Mouse (Mus musculus) MEL (cell line): ENCODE data around the gene Scn8a. TPM values are rescaled to one million over a fixed set of nuclear protein-coding genes. Genes with fewer than 3 reads are reported as not detected.

Experiments
- DNase-seq: peaks from one replicate; pipeline ENCODE4 v3.0.0; 2011; ENCODE audit warnings: low read depth, low spot score
- H3K27ac ChIP-seq: 2 replicates; pipeline ENCODE4 v1.5.1; 2012; ENCODE audit warnings: low read depth, mild to moderate bottlenecking, control low read depth, low read length, moderate library complexity; ENCODE audit not compliant: control insufficient read depth
- H3K27me3 ChIP-seq, 2 experiments: fragments of 150-350 bp in 1 of 2; sonication (generic) in 1 of 2; 2 replicates each; pipeline ENCODE4 v1.6.1; 2012; ENCODE audit warnings: low read length in 2 of 2, mild to moderate bottlenecking in 2 of 2, improper control_type of control experiment in 1 of 2, moderate library complexity in 1 of 2; ENCODE audit not compliant: insufficient read depth in 2 of 2, control insufficient read depth in 1 of 2
- H3K36me3 ChIP-seq, 2 experiments: 2 replicates each; pipeline ENCODE4 v1.6.1; 2012 to 2014; ENCODE audit warnings: low read length in 2 of 2, improper control_type of control experiment in 1 of 2, inconsistent platforms in 1 of 2, mild to moderate bottlenecking in 1 of 2; ENCODE audit not compliant: insufficient read depth in 2 of 2, control insufficient read depth in 1 of 2
- H3K4me1 ChIP-seq, 2 experiments: fragments of 150-350 bp in 1 of 2; sonication (generic) in 1 of 2; 2 replicates each; pipeline ENCODE4 v1.6.1; 2012; ENCODE audit warnings: low read length in 2 of 2, improper control_type of control experiment in 1 of 2, mild to moderate bottlenecking in 1 of 2; ENCODE audit not compliant: insufficient read depth in 2 of 2, control insufficient read depth in 1 of 2
- H3K4me3 ChIP-seq, 2 experiments: fragments of 150-350 bp in 1 of 2; sonication (generic) in 1 of 2; 2 replicates each; pipeline ENCODE4 v1.5.1; 2012; ENCODE audit warnings: low read depth in 2 of 2, low read length in 2 of 2, mild to moderate bottlenecking in 2 of 2, moderate library complexity in 2 of 2, control low read depth in 1 of 2, improper control_type of control experiment in 1 of 2; ENCODE audit not compliant: control insufficient read depth in 1 of 2, insufficient read depth in 1 of 2
- H3K79me2 ChIP-seq: 2 replicates; pipeline ENCODE4 v1.6.1; 2012; ENCODE audit warnings: mild to moderate bottlenecking, low read length, moderate library complexity; ENCODE audit not compliant: control insufficient read depth, poor library complexity, insufficient read depth
- H3K9ac ChIP-seq: 2 replicates; pipeline ENCODE4 v1.6.1; 2012; ENCODE audit warnings: low read depth, mild to moderate bottlenecking, control low read depth, low read length, moderate library complexity; ENCODE audit not compliant: control insufficient read depth, poor library complexity, severe bottlenecking
- H3K9me3 ChIP-seq: fragments of 150-350 bp; sonication (generic); replicated peaks from 2 replicates; pipeline ENCODE4 v1.6.1; 2012; ENCODE audit warnings: mild to moderate bottlenecking, low read length, improper control_type of control experiment, moderate library complexity; ENCODE audit not compliant: insufficient read depth
- BHLHE40 ChIP-seq: IDR thresholded peaks from 2 replicates; pipeline ENCODE4 v1.6.1; 2012; ENCODE audit warnings: low read depth, mild to moderate bottlenecking, inconsistent platforms, low read length, improper control_type of control experiment, borderline replicate concordance
- CHD2 ChIP-seq: IDR thresholded peaks from 2 replicates; pipeline ENCODE4 v1.6.1; 2011; ENCODE audit warnings: low read length, improper control_type of control experiment
- CTCF ChIP-seq, 3 experiments: IDR thresholded peaks in 2 of 3; conservative IDR thresholded peaks in 1 of 3; 2 replicates each; pipeline ENCODE4 v1.5.1; 2011 to 2012; ENCODE audit warnings: low read length in 3 of 3, low read depth in 2 of 3, mild to moderate bottlenecking in 2 of 3, improper control_type of control experiment in 1 of 3, inconsistent platforms in 1 of 3, mixed read lengths in 1 of 3, moderate library complexity in 1 of 3; ENCODE audit not compliant: control insufficient read depth in 1 of 3, insufficient read depth in 1 of 3, poor library complexity in 1 of 3, severe bottlenecking in 1 of 3
- EP300 ChIP-seq, 2 experiments: IDR thresholded peaks; 2 replicates each; pipeline ENCODE4 v1.6.1; 2011; ENCODE audit warnings: improper control_type of control experiment in 2 of 2, low read length in 2 of 2, low read depth in 1 of 2, mild to moderate bottlenecking in 1 of 2
- GABPA ChIP-seq: IDR thresholded peaks from 2 replicates; pipeline ENCODE4 v1.6.1; 2012; ENCODE audit warnings: low read depth, mild to moderate bottlenecking, inconsistent platforms, low read length, improper control_type of control experiment, moderate library complexity
- KAT2A ChIP-seq: conservative IDR thresholded peaks from 2 replicates; pipeline ENCODE4 v1.6.1; 2012; ENCODE audit warnings: low read depth, low read length, improper control_type of control experiment, inconsistent platforms
- MEF2A ChIP-seq: IDR thresholded peaks from 2 replicates; pipeline ENCODE4 v1.6.1; 2014; ENCODE audit warnings: low read depth, mild to moderate bottlenecking, inconsistent platforms, low read length, improper control_type of control experiment; ENCODE audit not compliant: poor library complexity, insufficient replicate concordance, severe bottlenecking; ENCODE audit errors: extremely low read depth
- NELFE ChIP-seq: IDR thresholded peaks from 2 replicates; pipeline ENCODE4 v1.6.1; 2011; ENCODE audit warnings: low read depth, low read length, improper control_type of control experiment
- POLR2A ChIP-seq, 2 experiments: IDR thresholded peaks; 2 replicates each; pipeline ENCODE4 v1.6.1; 2011 to 2012; ENCODE audit warnings: low read length in 2 of 2, mild to moderate bottlenecking in 2 of 2, control low read depth in 1 of 2, improper control_type of control experiment in 1 of 2, low read depth in 1 of 2, moderate library complexity in 1 of 2; ENCODE audit not compliant: control insufficient read depth in 1 of 2, insufficient read depth in 1 of 2, poor library complexity in 1 of 2
- POLR2AphosphoS5 ChIP-seq: IDR thresholded peaks from 2 replicates; pipeline ENCODE4 v1.6.1; 2012; ENCODE audit warnings: low read depth, borderline replicate concordance, mild to moderate bottlenecking, inconsistent platforms, low read length, moderate library complexity, mixed read lengths
- RAD21 ChIP-seq: IDR thresholded peaks from 2 replicates; pipeline ENCODE4 v1.6.1; 2011; ENCODE audit warnings: mild to moderate bottlenecking, low read depth, low read length, improper control_type of control experiment
- RCOR1 ChIP-seq: IDR thresholded peaks from 2 replicates; pipeline ENCODE4 v1.6.1; 2012; ENCODE audit warnings: low read depth, mild to moderate bottlenecking, inconsistent platforms, low read length, improper control_type of control experiment
- SIN3A ChIP-seq: IDR thresholded peaks from 2 replicates; pipeline ENCODE4 v1.6.1; 2012; ENCODE audit warnings: low read length, improper control_type of control experiment, inconsistent platforms
- SMC3 ChIP-seq: IDR thresholded peaks from 2 replicates; pipeline ENCODE4 v1.6.1; 2011; ENCODE audit warnings: low read depth, low read length, improper control_type of control experiment
- TAL1 ChIP-seq: IDR thresholded peaks from 2 replicates; pipeline ENCODE4 v1.6.1; 2012; ENCODE audit warnings: mild to moderate bottlenecking, inconsistent platforms, low read length, moderate library complexity, mixed read lengths
- TBP ChIP-seq: IDR thresholded peaks from 2 replicates; pipeline ENCODE4 v1.8.0; 2011; ENCODE audit warnings: low read depth, low read length, improper control_type of control experiment
- UBTF ChIP-seq: IDR thresholded peaks from 2 replicates; pipeline ENCODE4 v1.6.1; 2012; ENCODE audit warnings: low read depth, mild to moderate bottlenecking, inconsistent platforms, low read length, improper control_type of control experiment, moderate library complexity, borderline replicate concordance; ENCODE audit not compliant: insufficient read depth
- USF1 ChIP-seq: IDR thresholded peaks from 2 replicates; pipeline ENCODE4 v1.6.1; 2014; ENCODE audit warnings: low read depth, mild to moderate bottlenecking, inconsistent platforms, low read length, improper control_type of control experiment, moderate library complexity
- USF2 ChIP-seq, 2 experiments: IDR thresholded peaks; 2 replicates each; pipeline ENCODE4 v1.6.1; 2011 to 2012; ENCODE audit warnings: improper control_type of control experiment in 2 of 2, low read length in 2 of 2, borderline replicate concordance in 1 of 2, inconsistent platforms in 1 of 2, low read depth in 1 of 2, mild to moderate bottlenecking in 1 of 2; ENCODE audit not compliant: insufficient read depth in 1 of 2
- ZMIZ1 ChIP-seq: IDR thresholded peaks from 2 replicates; pipeline ENCODE4 v1.6.1; 2012; ENCODE audit warnings: low read depth, mild to moderate bottlenecking, inconsistent platforms, low read length, improper control_type of control experiment, moderate library complexity
- polyA plus RNA-seq, 2 experiments: library from polyadenylated mRNA; stranded (reverse) in 1 of 2; unstranded in 1 of 2; fragments of >175 nt in 1 of 2; fragments of >200 nt in 1 of 2; gene quantifications; 2 replicates each; pipeline versions ENCODE4 v1.2.1 to v1.2.4; 2012; ENCODE audit warnings: low replicate concordance in 2 of 2, low read depth in 1 of 2; ENCODE audit not compliant: insufficient read length in 2 of 2, insufficient read depth in 1 of 2, missing spikeins in 1 of 2
- total RNA-seq: library from RNA; depleted of rRNA; stranded (reverse); fragments of 300-350 nt; gene quantifications from 2 replicates; pipeline ENCODE4 v1.2.3, GENCODE M21; 2012

Gene Scn8a
- total and polyA plus RNA-seq, 3 experiments: 0.01 to 0.08 TPM; not detected in 1

GRCm38 (mm10) chr15:100923476-100923875 is 53.8 kb downstream of the Scn8a start:
- H3K4me3 ChIP-seq: no peak overlapping the region
- H3K79me2 ChIP-seq: no peaks in the 10 kb centered on the region
- no peak overlapping the region for H3K27ac ChIP-seq
- H3K27me3 ChIP-seq: no peaks in the 10 kb centered on the region
- no peak for DNase-seq
- no peak for TF ChIP-seq UBTF
- no peak for TF ChIP-seq BHLHE40
- TF ChIP-seq TBP: no peak
- TF ChIP-seq SMC3: no peak
- no peak for TF ChIP-seq USF2 (IDR thresholded peaks at IDR 0.05; ENCODE audit: borderline replicate concordance in 1 of 2, insufficient read depth in 1 of 2, low read depth in 1 of 2, low read length in 2 of 2)
- TF ChIP-seq RAD21: no peak
- TF ChIP-seq CHD2: no peak
- no peak for TF ChIP-seq POLR2AphosphoS5
- no peak for TF ChIP-seq NELFE
- no peak for TF ChIP-seq MEF2A
- TF ChIP-seq SIN3A: no peak
- TF ChIP-seq ZMIZ1: no peak
- no peak for TF ChIP-seq RCOR1
- TF ChIP-seq CTCF (IDR thresholded peaks at IDR 0.05 in 2 of 3, conservative IDR thresholded peaks at IDR 0.05 in 1 of 3; ENCODE audit: control insufficient read depth in 1 of 3, insufficient read depth in 1 of 3, low read depth in 2 of 3, low read length in 3 of 3, poor library complexity in 1 of 3, severe bottlenecking in 1 of 3): no peak
- TF ChIP-seq TAL1: no peak
- no peaks in the 10 kb centered on the region for H3K4me1 ChIP-seq
- H3K9me3 ChIP-seq: no peaks in the 10 kb centered on the region
- H3K9ac ChIP-seq: no peak overlapping the region
- H3K36me3 ChIP-seq: no peaks in the 10 kb centered on the region

- H3K4me3 ChIP-seq: no peak overlapping the region
- H3K27me3 ChIP-seq: peaks cover 0 to 2% of the 10 kb centered on the region in 2 experiments; a peak in 1 of 4 replicates
- no peaks in the 10 kb centered on the region for H3K4me1 ChIP-seq
- H3K27ac ChIP-seq: no peak overlapping the region
- H3K36me3 ChIP-seq: no peaks in the 10 kb centered on the region
- DNase-seq: no peak
- no peak overlapping the region for H3K9ac ChIP-seq
- H3K79me2 ChIP-seq: no peaks in the 10 kb centered on the region
- no peaks in the 10 kb centered on the region for H3K9me3 ChIP-seq
- no peak for TF ChIP-seq POLR2A (IDR thresholded peaks at IDR 0.05; ENCODE audit: control insufficient read depth in 1 of 2, insufficient read depth in 1 of 2, low read depth in 1 of 2, low read length in 2 of 2, poor library complexity in 1 of 2)
- no peak for TF ChIP-seq USF1
- TF ChIP-seq GABPA: no peak
- no peak for TF ChIP-seq RAD21
- TF ChIP-seq POLR2AphosphoS5: no peak
- no peak for TF ChIP-seq EP300 (IDR thresholded peaks at IDR 0.05; ENCODE audit: low read depth in 1 of 2, low read length in 2 of 2)
- TF ChIP-seq KAT2A: no peak
- no peak for TF ChIP-seq MEF2A
Measured at GRCm38 (mm10) chr15:100924941-100925340, 55.3 kb downstream of the Scn8a start.
